Mouse (Mus musculus): ENCODE results near the gene Krt15. TPM values are rescaled to one million over a fixed set of nuclear protein-coding genes. Genes with fewer than 3 reads are reported as not detected.
A peak's percentile ranks its signal among the peaks of the same experiment; 100 is the strongest.

Krt15 gene
- polyA plus RNA-seq, 1 experiment from 2014 or later, result 2.9 TPM

DNA sequence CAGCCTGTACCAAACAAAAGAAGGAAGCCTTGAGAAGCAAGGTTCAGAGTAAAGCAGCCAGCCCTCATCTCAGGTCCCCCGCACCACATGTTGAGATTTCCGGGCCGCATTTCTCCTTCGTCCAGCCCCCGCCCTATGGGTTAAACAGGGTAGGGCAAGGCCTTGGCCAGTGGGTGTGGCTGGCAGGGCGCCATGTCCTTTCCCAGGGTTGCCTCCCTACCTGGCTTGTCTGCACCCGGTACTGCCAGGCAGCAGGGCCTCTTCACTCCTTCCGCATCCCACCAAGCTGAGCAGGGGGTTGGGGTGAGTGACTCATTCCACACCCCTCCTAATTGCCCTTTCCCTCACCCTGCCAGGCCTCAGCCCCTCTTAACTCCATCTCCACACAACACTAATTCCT lies 32.3 kb upstream of the Krt15 start:
- Histone ChIP-seq H3K36me3 (ENCODE audit: insufficient read depth, low read length) (no peaks in the 10 kb centered on the region), H3K9ac (ENCODE audit: low read depth, low read length) (no peak overlapping the region), H3K9me3 (replicated peaks; ENCODE audit: low read length) (no peaks in the 10 kb centered on the region), H3K4me2 (ENCODE audit: low read length) (no peak overlapping the region), H3K4me1 (replicated peaks; ENCODE audit: insufficient read depth, low read length) (no peaks in the 10 kb centered on the region), H3K4me3 (replicated peaks; ENCODE audit: low read depth, low read length) (no peak overlapping the region), H3K27ac (no peak overlapping the region), H3K27me3 (ENCODE audit: insufficient read depth, low read length) (no peaks in the 10 kb centered on the region)
- ATAC-seq (replicated peaks; ENCODE audit: low FRiP score, low read depth) (peak; percentile 53), DNase-seq (ENCODE audit: low spot score) (peak; percentile 27)
- WGBS, result 37% methylated on average over 8 of the region's 8 CpGs
- TF ChIP-seq CTCF (IDR thresholded peaks at IDR 0.05; ENCODE audit: low read depth), result peak; percentile 17; the same call in 1 of the 2 replicates

DNA sequence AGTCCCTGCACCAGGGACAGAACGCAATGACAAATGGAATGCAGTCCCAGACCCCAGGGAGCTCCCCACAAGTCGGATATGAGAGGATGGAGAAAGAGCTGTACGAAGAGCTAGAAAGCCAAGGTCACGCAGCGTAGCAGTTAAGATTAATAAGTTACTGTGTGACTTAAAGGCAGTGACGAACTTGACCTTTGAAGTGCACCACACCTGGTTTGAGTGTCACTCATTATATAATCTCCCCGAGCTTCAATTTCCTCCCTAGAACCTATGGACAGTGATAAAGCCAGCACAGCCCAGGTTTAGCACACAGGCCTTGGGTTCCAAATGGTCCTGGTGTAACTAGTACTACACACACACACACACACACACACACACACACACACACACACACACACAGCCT lies 28.7 kb upstream of the Krt15 start:
- H3K4me3 ChIP-seq (replicated peaks; ENCODE audit: low read depth, low read length), result no peak overlapping the region
- no peak overlapping the region for H3K4me2 ChIP-seq (ENCODE audit: low read length)
- TF ChIP-seq CTCF (IDR thresholded peaks at IDR 0.05; ENCODE audit: low read depth), result no peak
- no peak for ATAC-seq (replicated peaks; ENCODE audit: low FRiP score, low read depth)
- no peak overlapping the region for H3K9ac ChIP-seq (ENCODE audit: low read depth, low read length)
- no peaks in the 10 kb centered on the region for H3K9me3 ChIP-seq (replicated peaks; ENCODE audit: low read length)
- H3K4me1 ChIP-seq (replicated peaks; ENCODE audit: insufficient read depth, low read length), result no peaks in the 10 kb centered on the region
- H3K36me3 ChIP-seq (ENCODE audit: insufficient read depth, low read length), result no peaks in the 10 kb centered on the region
- H3K27ac ChIP-seq, result no peak overlapping the region; the same call in 1 of the 2 replicates
- DNase-seq (ENCODE audit: low spot score), result no peak
- 29% methylated on average over 7 of the region's 7 CpGs for WGBS
- H3K27me3 ChIP-seq (ENCODE audit: insufficient read depth, low read length), result no peaks in the 10 kb centered on the region

DNA sequence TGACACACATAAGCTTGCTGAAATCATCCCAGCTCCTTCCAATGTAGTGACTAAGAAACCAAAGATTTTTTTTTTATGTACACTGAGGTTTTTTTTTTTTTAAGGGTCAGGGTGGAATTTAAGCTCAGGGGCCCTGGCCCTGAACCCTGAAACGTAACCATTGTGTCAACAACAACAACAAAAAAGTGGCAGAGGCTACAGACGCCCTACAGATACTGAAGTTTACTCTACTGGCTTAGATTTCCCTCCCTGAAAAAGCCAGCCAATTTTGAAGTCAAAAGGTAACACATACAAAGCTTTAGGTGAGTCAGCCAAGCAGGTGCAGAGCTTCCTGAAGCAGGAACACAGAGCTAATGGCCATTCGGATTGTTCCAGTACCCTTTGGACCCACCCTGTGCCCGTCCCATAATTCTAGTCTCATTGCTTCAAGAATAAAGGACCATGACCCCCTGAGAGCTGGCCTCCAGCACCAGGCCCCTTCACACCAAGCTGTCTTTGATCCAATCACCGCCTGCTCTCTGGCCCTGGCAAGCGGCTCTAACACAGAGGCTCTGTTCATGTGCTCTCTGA lies 22.3 kb upstream of the Krt15 start:
- Histone ChIP-seq H3K36me3 (ENCODE audit: insufficient read depth, low read length) (no peaks in the 10 kb centered on the region), H3K4me3 (replicated peaks; ENCODE audit: low read depth, low read length) (no peak overlapping the region), H3K9me3 (replicated peaks; ENCODE audit: low read length) (no peaks in the 10 kb centered on the region), H3K27me3 (ENCODE audit: insufficient read depth, low read length) (no peaks in the 10 kb centered on the region), H3K4me2 (ENCODE audit: low read length) (no peak overlapping the region), H3K4me1 (replicated peaks; ENCODE audit: insufficient read depth, low read length) (no peaks in the 10 kb centered on the region), H3K9ac (ENCODE audit: low read depth, low read length) (no peak overlapping the region), H3K27ac (no peak overlapping the region)
- DNase-seq (ENCODE audit: low spot score), result no peak
- no peak for ATAC-seq (replicated peaks; ENCODE audit: low FRiP score, low read depth)
- TF ChIP-seq CTCF (IDR thresholded peaks at IDR 0.05; ENCODE audit: low read depth), result no peak
- 53% methylated on average over 6 of the region's 6 CpGs for WGBS

DNA sequence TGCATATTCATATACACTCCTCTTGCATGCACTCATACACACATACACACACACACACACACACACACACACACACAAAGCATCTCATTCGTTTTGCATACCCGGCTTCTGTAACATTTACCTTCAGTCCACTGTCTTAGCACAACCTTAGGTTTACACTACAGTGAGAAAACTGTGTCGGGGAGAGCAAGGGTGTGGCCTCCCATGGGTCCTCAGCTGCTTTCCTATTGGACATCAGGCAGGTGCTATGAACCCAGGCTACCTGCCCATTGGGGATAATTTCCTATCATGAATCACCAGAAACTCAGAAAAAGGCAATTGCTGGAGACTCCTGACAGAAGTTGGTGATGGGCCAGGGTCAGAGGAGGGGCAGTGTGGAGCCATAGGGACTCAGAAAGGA lies 21.6 kb upstream of the Krt15 start:
- no peak for TF ChIP-seq CTCF (IDR thresholded peaks at IDR 0.05; ENCODE audit: low read depth)
- Histone ChIP-seq H3K9ac (ENCODE audit: low read depth, low read length) (no peak overlapping the region), H3K36me3 (ENCODE audit: insufficient read depth, low read length) (no peaks in the 10 kb centered on the region), H3K9me3 (replicated peaks; ENCODE audit: low read length) (no peaks in the 10 kb centered on the region), H3K4me3 (replicated peaks; ENCODE audit: low read depth, low read length) (no peak overlapping the region), H3K27me3 (ENCODE audit: insufficient read depth, low read length) (no peaks in the 10 kb centered on the region), H3K27ac (no peak overlapping the region), H3K4me1 (replicated peaks; ENCODE audit: insufficient read depth, low read length) (no peaks in the 10 kb centered on the region), H3K4me2 (ENCODE audit: low read length) (no peak overlapping the region)
- 79% methylated on average over 3 of the region's 3 CpGs for WGBS
- no peak for DNase-seq (ENCODE audit: low spot score)
- no peak for ATAC-seq (replicated peaks; ENCODE audit: low FRiP score, low read depth)

DNA sequence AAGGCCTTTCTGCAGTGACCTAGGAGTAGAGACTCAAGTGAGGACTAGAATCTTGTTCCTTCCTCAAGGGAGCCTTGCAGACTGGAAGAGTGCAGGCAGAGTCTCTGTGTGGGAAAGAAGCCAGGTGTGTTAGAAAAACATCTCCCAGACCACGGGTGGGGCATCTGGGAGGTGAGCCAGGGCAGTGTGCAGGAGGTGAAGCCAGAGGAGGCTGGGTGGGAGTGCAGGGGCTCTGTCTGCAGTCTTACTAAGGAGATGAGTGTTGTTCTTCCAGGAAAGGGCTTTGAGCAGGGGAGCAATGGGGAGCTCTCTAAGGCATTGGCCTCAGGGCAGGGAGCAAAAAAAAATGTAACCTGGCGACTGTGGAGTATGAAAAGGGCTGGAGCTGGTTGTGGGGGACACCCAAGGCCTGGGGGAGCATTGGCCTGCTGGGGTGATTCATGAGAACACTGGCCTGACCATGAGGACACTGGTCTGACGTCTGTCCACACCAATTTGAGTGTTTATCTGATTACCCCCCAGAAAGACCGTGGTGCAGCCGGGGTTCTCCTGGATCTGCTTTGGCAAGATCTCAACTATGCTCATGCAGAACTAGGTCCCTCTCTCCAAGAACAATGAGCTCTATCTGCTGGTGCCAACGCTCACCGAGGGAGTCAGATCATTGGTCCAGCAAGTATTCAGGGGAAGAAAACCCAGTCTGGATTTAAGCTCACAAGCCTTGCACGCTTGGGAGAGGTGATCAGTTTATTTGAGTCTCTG lies 19.9 kb upstream of the Krt15 start:
- Histone ChIP-seq H3K4me2 (ENCODE audit: low read length) (no peak overlapping the region), H3K4me1 (replicated peaks; ENCODE audit: insufficient read depth, low read length) (no peaks in the 10 kb centered on the region), H3K27me3 (ENCODE audit: insufficient read depth, low read length) (no peaks in the 10 kb centered on the region), H3K27ac (no peak overlapping the region), H3K36me3 (ENCODE audit: insufficient read depth, low read length) (no peaks in the 10 kb centered on the region), H3K4me3 (replicated peaks; ENCODE audit: low read depth, low read length) (no peak overlapping the region), H3K9me3 (replicated peaks; ENCODE audit: low read length) (no peaks in the 10 kb centered on the region), H3K9ac (ENCODE audit: low read depth, low read length) (no peak overlapping the region)
- DNase-seq (ENCODE audit: low spot score) (no peak), ATAC-seq (replicated peaks; ENCODE audit: low FRiP score, low read depth) (no peak)
- 56% methylated on average over 8 of the region's 8 CpGs for WGBS
- no peak for TF ChIP-seq CTCF (IDR thresholded peaks at IDR 0.05; ENCODE audit: low read depth)

DNA sequence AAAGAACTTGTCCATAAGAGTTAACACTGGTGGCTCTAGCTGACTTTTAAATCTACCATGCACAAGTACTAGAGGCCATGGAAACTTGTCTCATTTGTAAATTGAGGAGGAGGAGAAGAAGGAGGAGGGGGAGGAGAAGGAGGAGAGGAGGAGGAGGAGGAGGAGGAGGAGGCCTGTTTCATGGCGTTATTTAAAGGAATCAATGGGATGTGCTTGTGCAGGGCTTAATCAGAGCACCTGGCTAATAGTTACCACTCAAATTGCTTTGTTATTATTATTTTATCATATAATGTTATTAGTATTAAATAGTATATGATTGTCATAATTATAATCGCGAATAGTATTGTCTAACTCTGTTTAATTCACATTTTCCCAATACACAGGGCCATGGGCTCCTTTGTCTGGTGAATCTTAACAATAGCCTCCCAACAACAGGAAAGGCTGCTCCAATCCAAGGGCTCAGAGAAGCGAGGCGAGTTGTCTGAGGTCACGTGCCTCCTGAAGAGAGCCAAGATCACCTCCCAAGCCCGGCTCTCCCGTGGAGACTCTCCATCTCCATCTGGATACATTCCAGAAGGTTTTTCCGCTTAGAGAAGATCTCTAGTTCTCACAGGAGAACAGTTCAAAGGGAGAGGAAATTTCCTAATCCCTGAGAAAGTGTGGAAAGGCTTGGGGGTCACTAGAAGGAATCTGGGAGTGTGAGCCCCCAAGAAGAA lies 13.0 kb upstream of the Krt15 start, which contains the start of gene Krt19:
TSS of gene Krt19 (minus strand) at position 51 of the 716 bp plus-strand sequence.
- H3K9me3 ChIP-seq (replicated peaks; ENCODE audit: low read length), result no peaks in the 10 kb centered on the region
- no peak within 1 kb of the TSS for H3K9ac ChIP-seq (ENCODE audit: low read depth, low read length)
- ATAC-seq (replicated peaks; ENCODE audit: low FRiP score, low read depth), result no peak
- no peaks in the 10 kb centered on the region for H3K36me3 ChIP-seq (ENCODE audit: insufficient read depth, low read length)
- 49% methylated on average over 9 of the region's 9 CpGs for WGBS
- TF ChIP-seq CTCF (IDR thresholded peaks at IDR 0.05; ENCODE audit: low read depth), result no peak
- H3K4me2 ChIP-seq (ENCODE audit: low read length), result no peak within 1 kb of the TSS
- H3K4me1 ChIP-seq (replicated peaks; ENCODE audit: insufficient read depth, low read length), result peaks cover 13% of the 10 kb centered on the region; the same call in 1 of the 2 replicates
- no peak within 1 kb of the TSS for H3K4me3 ChIP-seq (replicated peaks; ENCODE audit: low read depth, low read length)
- DNase-seq (ENCODE audit: low spot score), result no peak
- peaks cover 3% of the 10 kb centered on the region; the same call in 1 of the 2 replicates for H3K27me3 ChIP-seq (ENCODE audit: insufficient read depth, low read length)
- H3K27ac ChIP-seq, result no peak within 1 kb of the TSS
